Mouse (Mus musculus) forebrain, embryonic 12.5 days (tissue): ENCODE measurements around the gene Foxn3. TPM values are rescaled to one million over a fixed set of nuclear protein-coding genes. Genes with fewer than 3 reads are reported as not detected.

ENCODE experiments used
- ATAC-seq: fragments of 200-750 bp; cut with Nextera tagmentation; 2 replicates; pipeline ENCODE4 v1.8.0; 2017; ENCODE audit warnings: moderate TSS enrichment; ENCODE audit not compliant: low FRiP score
- H3K27ac ChIP-seq: fragments of 300-500 bp; sonication (generic); 2 replicates; pipeline ENCODE4 v1.5.1; 2016; ENCODE audit warnings: mild to moderate bottlenecking
- H3K27me3 ChIP-seq: fragments of 300-500 bp; sonication (generic); 2 replicates; pipeline ENCODE4 v1.6.1; 2016; ENCODE audit warnings: mild to moderate bottlenecking
- H3K36me3 ChIP-seq: fragments of 300-500 bp; sonication (generic); replicated peaks from 2 replicates; pipeline ENCODE4 v1.6.1; 2016; ENCODE audit warnings: mild to moderate bottlenecking
- H3K4me1 ChIP-seq: fragments of 300-500 bp; sonication (generic); 2 replicates; pipeline ENCODE4 v1.6.1; 2016
- H3K4me2 ChIP-seq: fragments of 300-500 bp; sonication (generic); 2 replicates; pipeline ENCODE4 v1.6.1; 2016; ENCODE audit warnings: mild to moderate bottlenecking, moderate library complexity
- H3K4me3 ChIP-seq: fragments of 300-500 bp; sonication (generic); replicated peaks from 2 replicates; pipeline ENCODE4 v1.5.1; 2016; ENCODE audit warnings: mild to moderate bottlenecking
- H3K9ac ChIP-seq: fragments of 300-500 bp; sonication (generic); 2 replicates; pipeline ENCODE4 v1.6.1; 2016; ENCODE audit warnings: mild to moderate bottlenecking
- H3K9me3 ChIP-seq: fragments of 300-500 bp; sonication (generic); 2 replicates; pipeline ENCODE4 v1.6.1; 2016
- WGBS: fragments of 180-500 bp; shearing (Covaris S2); methylation state at CpG from one replicate; pipeline ENCODE4 v1.1.7; 2016; 5-methylcytosine and 5-hydroxymethylcytosine counted together
- polyA plus RNA-seq: library from polyadenylated mRNA; unstranded; fragments of >200 nt; fragmentation: Nextera tagmentation; extraction: Ambion mirVana; gene quantifications from 2 replicates; pipeline ENCODE4 v1.2.1, GENCODE M21; 2016

Gene Foxn3
- polyA plus RNA-seq, 1 experiment from 2014 or later: 84.6 TPM

- Histone ChIP-seq H3K4me1 (peaks cover 18% of the 10 kb centered on the region), H3K4me2 (no peak overlapping the region; the same call in 1 of the 2 replicates), H3K36me3 (no peaks in the 10 kb centered on the region), H3K9me3 (peaks cover 12% of the 10 kb centered on the region; the same call in 1 of the 2 replicates), H3K9ac (no peak overlapping the region), H3K4me3 (no peak overlapping the region), H3K27ac (peak overlapping the region; percentile 77), H3K27me3 (no peaks in the 10 kb centered on the region)
- 54% methylated on average over 12 of the region's 12 CpGs for WGBS
- no peak for ATAC-seq
Observed at GRCm38 (mm10) chr12:99162639-99163341, 400.6 kb downstream of the Foxn3 start.

DNA sequence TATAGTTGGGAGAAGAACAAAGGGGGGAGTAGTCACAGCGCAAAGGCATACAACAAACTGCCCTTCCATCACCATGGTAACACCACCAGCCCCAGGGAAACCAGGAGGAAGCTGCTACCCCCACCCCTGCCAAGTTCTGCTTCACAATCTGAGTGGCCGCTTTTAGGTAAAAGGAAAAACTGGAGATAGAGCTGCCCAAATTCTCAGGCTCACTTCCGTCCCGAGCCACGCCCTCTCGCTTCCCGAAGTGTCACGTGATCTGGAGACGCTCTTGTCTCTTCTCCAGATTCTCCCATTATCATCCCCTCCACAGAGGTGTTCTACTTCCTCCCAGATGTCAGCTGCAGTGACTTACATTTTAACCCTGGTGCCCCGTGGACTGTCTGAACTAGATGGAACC, 401.2 kb downstream of the Foxn3 start:
- no peaks in the 10 kb centered on the region for H3K27me3 ChIP-seq
- no peak for ATAC-seq
- peak overlapping the region; percentile 77 for H3K27ac ChIP-seq
- H3K9ac ChIP-seq: no peak overlapping the region
- H3K36me3 ChIP-seq: no peaks in the 10 kb centered on the region
- peaks cover 17% of the 10 kb centered on the region for H3K4me1 ChIP-seq
- H3K4me3 ChIP-seq: no peak overlapping the region
- no peak overlapping the region for H3K4me2 ChIP-seq
- H3K9me3 ChIP-seq: peaks cover 12% of the 10 kb centered on the region; the same call in 1 of the 2 replicates
- 83% methylated on average over 10 of the region's 10 CpGs for WGBS

DNA sequence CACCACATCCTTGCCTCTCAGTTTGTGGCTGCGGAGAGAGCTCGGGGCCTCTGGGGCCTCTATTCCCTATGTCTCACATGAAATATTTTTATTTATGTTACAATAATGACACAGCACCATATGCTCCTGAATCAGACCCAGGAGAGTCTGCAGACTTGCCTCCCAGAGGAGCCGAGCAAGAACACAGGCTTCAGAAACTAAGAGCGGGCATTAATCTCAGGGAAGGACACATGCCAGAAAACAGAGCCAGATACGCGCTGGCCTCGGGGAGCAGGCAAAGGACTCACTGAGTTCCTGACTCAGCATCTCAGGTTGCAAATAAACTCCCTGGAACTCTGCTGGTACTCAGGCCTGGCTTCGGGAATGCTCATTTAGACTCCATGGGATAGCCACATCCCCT, 403.3 kb downstream of the Foxn3 start:
- H3K4me3 ChIP-seq: no peak overlapping the region
- H3K4me2 ChIP-seq: no peak overlapping the region
- no peak for ATAC-seq
- H3K4me1 ChIP-seq: peaks cover 17% of the 10 kb centered on the region
- WGBS: 96% methylated on average over 8 of the region's 8 CpGs
- no peak overlapping the region for H3K27ac ChIP-seq
- H3K36me3 ChIP-seq: no peaks in the 10 kb centered on the region
- H3K9me3 ChIP-seq: peaks cover 12% of the 10 kb centered on the region; the same call in 1 of the 2 replicates
- no peak overlapping the region for H3K9ac ChIP-seq
- H3K27me3 ChIP-seq: no peaks in the 10 kb centered on the region

- no peak overlapping the region for H3K9ac ChIP-seq
- H3K4me3 ChIP-seq: no peak overlapping the region
- H3K4me1 ChIP-seq: peaks cover 14% of the 10 kb centered on the region
- H3K27me3 ChIP-seq: no peaks in the 10 kb centered on the region
- H3K27ac ChIP-seq: no peak overlapping the region
- 92% methylated on average over 5 of the region's 5 CpGs for WGBS
- H3K4me2 ChIP-seq: no peak overlapping the region
- no peaks in the 10 kb centered on the region for H3K36me3 ChIP-seq
- ATAC-seq: no peak
- 0 out of 2 replicates have a peak, but pooled peaks cover 12% of the 10 kb centered on the region for H3K9me3 ChIP-seq
Observed at GRCm38 (mm10) chr12:99155904-99156303, 407.5 kb downstream of the Foxn3 start.

- H3K36me3 ChIP-seq: no peaks in the 10 kb centered on the region
- no peak overlapping the region for H3K9ac ChIP-seq
- 0 out of 2 replicates have a peak overlapping the region, but pooled peaks have one; percentile 62 for H3K27ac ChIP-seq
- H3K4me2 ChIP-seq: no peak overlapping the region
- H3K9me3 ChIP-seq: 0 out of 2 replicates have a peak, but pooled peaks cover 8% of the 10 kb centered on the region
- ATAC-seq: no peak
- H3K27me3 ChIP-seq: no peaks in the 10 kb centered on the region
- H3K4me3 ChIP-seq: no peak overlapping the region
- H3K4me1 ChIP-seq: peaks cover 14% of the 10 kb centered on the region
- WGBS: 87% methylated on average over 7 of the region's 7 CpGs
Observed at GRCm38 (mm10) chr12:99154230-99154629, 409.2 kb downstream of the Foxn3 start.

DNA sequence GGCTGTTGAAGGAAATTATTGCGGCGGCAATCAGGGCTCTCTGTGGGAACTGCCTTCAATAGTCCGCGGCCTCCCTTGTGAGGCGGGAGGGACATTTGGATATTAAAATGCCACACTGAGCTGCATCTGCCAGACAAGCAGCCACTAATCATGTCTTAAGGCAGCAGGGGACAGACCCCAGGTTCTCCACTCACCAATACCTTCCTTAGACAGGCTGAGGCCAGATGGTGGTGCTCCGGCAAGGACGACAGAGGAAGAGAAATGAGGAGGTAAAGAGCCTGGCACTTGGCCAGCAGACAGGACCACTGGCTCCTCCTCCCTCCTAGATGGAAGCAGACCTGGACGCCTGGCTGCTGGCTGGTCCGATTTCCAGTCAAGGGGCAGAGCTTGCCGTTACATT, 409.7 kb downstream of the Foxn3 start:
- H3K27me3 ChIP-seq: no peaks in the 10 kb centered on the region
- H3K9me3 ChIP-seq: 0 out of 2 replicates have a peak, but pooled peaks cover 8% of the 10 kb centered on the region
- peaks cover 14% of the 10 kb centered on the region for H3K4me1 ChIP-seq
- 48% methylated on average over 10 of the region's 10 CpGs for WGBS
- H3K4me3 ChIP-seq: no peak overlapping the region
- peak overlapping the region; percentile 62; the same call in 1 of the 2 replicates for H3K27ac ChIP-seq
- no peaks in the 10 kb centered on the region for H3K36me3 ChIP-seq
- 0 out of 2 replicates have a peak overlapping the region, but pooled peaks have one; percentile 13 for H3K4me2 ChIP-seq
- peak; percentile 57; the same call in 1 of the 2 replicates for ATAC-seq
- no peak overlapping the region for H3K9ac ChIP-seq

- no peak overlapping the region for H3K27ac ChIP-seq
- peaks cover 14% of the 10 kb centered on the region for H3K4me1 ChIP-seq
- no peaks in the 10 kb centered on the region for H3K9me3 ChIP-seq
- 49% methylated on average over 4 of the region's 4 CpGs for WGBS
- H3K36me3 ChIP-seq: no peaks in the 10 kb centered on the region
- no peak overlapping the region for H3K4me2 ChIP-seq
- H3K27me3 ChIP-seq: no peaks in the 10 kb centered on the region
- no peak overlapping the region for H3K9ac ChIP-seq
- H3K4me3 ChIP-seq: no peak overlapping the region
- no peak for ATAC-seq
Observed at GRCm38 (mm10) chr12:99150126-99150525, 413.3 kb downstream of the Foxn3 start.

DNA sequence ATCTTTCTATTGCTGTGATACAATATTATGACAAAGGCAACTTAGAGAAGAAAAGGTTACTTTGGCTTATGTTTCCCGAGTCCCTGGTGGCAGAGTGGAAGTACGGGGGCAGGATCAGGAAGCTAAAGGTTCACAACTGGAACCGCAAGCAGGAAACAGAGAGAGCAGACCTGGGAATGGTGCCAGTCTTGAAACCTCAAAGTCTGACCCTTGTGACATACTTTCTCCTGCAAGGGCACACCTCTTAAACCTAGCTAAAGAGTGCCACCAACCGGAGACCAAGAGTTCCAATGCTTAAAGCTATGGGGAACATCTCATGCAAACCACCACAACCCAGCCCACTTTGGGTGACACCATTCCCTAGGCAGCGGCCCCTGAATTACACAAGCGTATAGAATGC, 414.2 kb downstream of the Foxn3 start:
- Histone ChIP-seq H3K36me3 (no peaks in the 10 kb centered on the region), H3K9me3 (no peaks in the 10 kb centered on the region), H3K9ac (no peak overlapping the region), H3K27ac (no peak overlapping the region), H3K4me1 (peaks cover 11% of the 10 kb centered on the region), H3K4me3 (no peak overlapping the region), H3K4me2 (no peak overlapping the region), H3K27me3 (no peaks in the 10 kb centered on the region)
- whole genome bisulfite sequencing: 98% methylated on average over 6 of the region's 6 CpGs
- ATAC-seq: no peak
